Mouse (Mus musculus): ENCODE measurements around the gene Pmepa1.

- TF ChIP-seq TCF3 (IDR thresholded peaks at IDR 0.05; ENCODE audit: insufficient read length, low read depth) (no peak), POLR2A (IDR thresholded peaks at IDR 0.05; ENCODE audit: insufficient read length, low read depth) (no peak)
These were observed 3.9 kb downstream of the Pmepa1 start for GRCm38 (mm10) chr2:173272354-173272900.
